Mouse (Mus musculus): ENCODE data around the gene Ms4a18. TPM values are rescaled to one million over a fixed set of nuclear protein-coding genes. Genes with fewer than 3 reads are reported as not detected.
A peak's percentile ranks its signal among the peaks of the same experiment; 100 is the strongest.

The Ms4a18 gene
- polyA plus RNA-seq, 1 experiment from 2014 or later, result not detected

DNA sequence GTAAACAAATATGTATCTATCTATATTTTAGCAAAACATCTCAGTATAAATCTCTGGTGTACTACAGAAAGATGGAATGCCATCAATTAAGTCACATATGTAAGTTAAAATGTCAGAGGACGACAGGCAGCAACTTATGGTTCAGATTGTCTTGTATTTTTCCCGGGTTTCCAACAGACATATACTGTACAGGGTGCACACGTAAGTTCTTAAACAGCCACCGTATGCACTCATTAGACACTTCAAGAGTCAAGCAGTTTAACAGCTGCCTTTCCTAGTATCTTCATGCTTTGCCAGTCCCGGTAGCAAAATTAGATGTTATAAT, 26.8 kb upstream of the Ms4a18 start:
- WGBS, result 36% methylated on average over 5 of the region's 5 CpGs
- Histone ChIP-seq H3K9me3 (no peaks in the 10 kb centered on the region), H3K27me3 (peaks cover 6% of the 10 kb centered on the region), H3K4me2 (replicated peaks) (peak overlapping the region; percentile 58), H3K27ac (replicated peaks) (no peak overlapping the region), H3K36me3 (no peaks in the 10 kb centered on the region), H3K4me3 (peak overlapping the region; percentile 40), H3K4me1 (no peaks in the 10 kb centered on the region), H3K9ac (replicated peaks) (no peak overlapping the region; the same call in 1 of the 2 replicates)
- peak; percentile 75 for ATAC-seq (ENCODE audit: low FRiP score, low read depth)

DNA sequence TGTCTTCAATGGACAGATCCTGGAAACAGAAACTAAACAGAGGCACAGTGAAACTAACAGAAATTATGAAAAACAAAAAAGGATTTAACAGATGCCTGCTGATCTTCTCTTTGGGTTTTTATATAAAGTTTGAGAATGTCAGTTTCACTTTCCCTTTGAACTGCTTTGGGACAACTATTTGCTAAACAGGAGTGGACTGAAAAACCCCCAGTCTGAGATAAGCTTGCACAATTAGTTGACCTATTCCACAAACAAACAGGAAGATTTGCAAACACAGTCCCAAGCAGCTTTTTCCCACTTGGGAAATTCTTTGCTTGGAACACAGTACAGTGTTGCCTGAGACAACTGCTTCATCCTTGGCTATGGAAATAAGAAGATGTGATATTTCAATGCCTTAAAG, 19.7 kb upstream of the Ms4a18 start:
- H3K4me2 ChIP-seq (replicated peaks), result no peak overlapping the region
- H3K4me3 ChIP-seq, result no peak overlapping the region
- no peak overlapping the region for H3K27ac ChIP-seq (replicated peaks)
- H3K9ac ChIP-seq (replicated peaks), result no peak overlapping the region
- H3K4me1 ChIP-seq, result no peaks in the 10 kb centered on the region
- ATAC-seq (ENCODE audit: low FRiP score, low read depth), result no peak
- no peaks in the 10 kb centered on the region for H3K36me3 ChIP-seq
- no peaks in the 10 kb centered on the region for H3K9me3 ChIP-seq
- H3K27me3 ChIP-seq, result no peaks in the 10 kb centered on the region

DNA sequence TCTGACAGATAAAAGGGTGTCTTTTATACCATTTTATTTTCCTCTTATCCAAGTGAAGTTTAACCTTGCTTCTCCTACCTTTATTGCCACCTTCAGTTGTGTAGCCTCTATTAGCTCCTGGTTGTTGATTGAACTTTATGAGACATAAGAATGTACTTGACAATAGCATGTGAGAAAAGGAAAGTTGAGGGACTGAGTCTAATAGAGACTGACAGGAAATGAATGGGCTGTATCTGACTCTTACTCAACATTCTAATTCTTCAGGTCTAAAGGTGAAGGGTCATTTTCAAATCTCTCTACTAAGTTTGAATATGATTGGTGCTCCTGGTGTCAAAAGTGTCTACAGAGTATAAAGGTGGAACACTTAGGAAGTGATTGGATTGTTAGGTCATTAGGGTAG, 4.6 kb upstream of the Ms4a18 start:
- Histone ChIP-seq H3K4me3 (no peak overlapping the region), H3K36me3 (no peaks in the 10 kb centered on the region), H3K4me2 (replicated peaks) (no peak overlapping the region), H3K9me3 (no peaks in the 10 kb centered on the region), H3K9ac (replicated peaks) (no peak overlapping the region), H3K27ac (replicated peaks) (no peak overlapping the region), H3K4me1 (no peaks in the 10 kb centered on the region), H3K27me3 (no peaks in the 10 kb centered on the region)
- no peak for ATAC-seq (ENCODE audit: low FRiP score, low read depth)

DNA sequence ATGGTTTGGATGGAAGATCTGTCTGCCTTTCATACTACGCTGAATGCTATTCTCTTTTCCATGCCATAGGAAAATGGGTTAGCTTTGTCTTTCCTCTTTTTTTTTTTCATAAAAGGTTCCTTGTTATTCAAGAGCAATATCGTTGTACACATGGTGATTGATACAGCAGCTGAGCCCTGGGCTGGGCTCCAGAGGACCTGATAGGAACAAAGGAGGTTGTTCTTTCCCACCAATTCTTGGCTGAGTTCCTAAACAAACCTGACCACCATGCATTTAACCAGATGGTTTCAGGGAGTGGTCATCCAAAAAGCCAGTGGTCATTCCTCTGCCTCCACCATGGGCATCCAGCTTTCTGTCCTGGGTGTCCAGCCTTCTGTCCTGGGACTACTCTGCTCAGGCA, 580 bp downstream of the Ms4a18 start:
- no peak overlapping the region for H3K4me2 ChIP-seq (replicated peaks)
- no peak overlapping the region for H3K4me3 ChIP-seq
- no peak overlapping the region for H3K27ac ChIP-seq (replicated peaks)
- no peaks in the 10 kb centered on the region for H3K36me3 ChIP-seq
- no peak for ATAC-seq (ENCODE audit: low FRiP score, low read depth)
- H3K9ac ChIP-seq (replicated peaks), result no peak overlapping the region
- no peaks in the 10 kb centered on the region for H3K27me3 ChIP-seq
- no peaks in the 10 kb centered on the region for H3K4me1 ChIP-seq
- no peaks in the 10 kb centered on the region for H3K9me3 ChIP-seq
- WGBS, result 86% methylated on average over 2 of the region's 2 CpGs

DNA sequence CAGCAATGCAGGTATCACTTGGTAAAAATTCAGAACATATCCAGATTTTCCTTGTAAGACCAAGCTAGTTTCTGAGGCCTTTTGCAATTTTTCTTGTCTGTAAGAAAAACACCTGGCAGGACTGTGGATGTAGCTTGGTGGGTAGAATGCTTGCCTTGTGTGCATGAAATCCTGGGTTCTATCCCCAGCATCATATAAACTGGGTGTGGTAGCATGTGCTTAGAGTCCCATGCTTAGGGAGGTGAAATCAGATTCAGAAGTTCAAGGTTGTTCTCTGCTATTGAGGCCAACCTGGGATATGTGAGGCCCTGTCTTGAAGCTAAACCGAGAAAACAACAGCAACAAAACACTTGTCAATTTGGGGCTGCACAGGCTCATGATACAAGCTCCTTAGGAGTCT, 1.8 kb downstream of the Ms4a18 start:
- Histone ChIP-seq H3K9ac (replicated peaks) (no peak overlapping the region), H3K36me3 (no peaks in the 10 kb centered on the region), H3K4me3 (no peak overlapping the region), H3K4me2 (replicated peaks) (no peak overlapping the region), H3K27me3 (no peaks in the 10 kb centered on the region), H3K9me3 (no peaks in the 10 kb centered on the region), H3K27ac (replicated peaks) (no peak overlapping the region), H3K4me1 (no peaks in the 10 kb centered on the region)
- 88% methylated on average over 1 of the region's 1 CpGs for WGBS
- ATAC-seq (ENCODE audit: low FRiP score, low read depth), result no peak

DNA sequence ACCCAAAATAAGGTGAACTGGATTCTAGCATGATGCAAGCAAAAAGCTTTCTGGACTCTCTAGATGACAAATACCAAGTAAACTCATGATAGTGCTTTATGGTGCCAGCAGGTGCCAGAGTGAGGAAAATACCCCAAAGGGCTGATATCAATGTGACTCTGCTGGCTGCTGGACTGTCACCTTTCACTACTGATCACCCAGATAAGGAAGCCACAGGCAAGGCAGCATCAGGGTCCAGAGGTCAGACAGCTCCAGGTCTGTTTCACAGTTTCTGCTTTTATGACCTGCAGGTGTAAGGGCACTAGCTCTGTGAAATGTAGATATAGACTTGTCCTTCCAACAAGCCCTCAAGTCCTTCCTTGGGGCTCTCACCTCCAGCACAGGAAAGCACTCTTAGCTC, 2.4 kb downstream of the Ms4a18 start:
- H3K4me2 ChIP-seq (replicated peaks), result no peak overlapping the region
- H3K27ac ChIP-seq (replicated peaks), result no peak overlapping the region
- H3K9ac ChIP-seq (replicated peaks), result no peak overlapping the region
- no peak for ATAC-seq (ENCODE audit: low FRiP score, low read depth)
- no peaks in the 10 kb centered on the region for H3K4me1 ChIP-seq
- no peaks in the 10 kb centered on the region for H3K9me3 ChIP-seq
- H3K4me3 ChIP-seq, result no peak overlapping the region
- H3K36me3 ChIP-seq, result no peaks in the 10 kb centered on the region
- no peaks in the 10 kb centered on the region for H3K27me3 ChIP-seq

DNA sequence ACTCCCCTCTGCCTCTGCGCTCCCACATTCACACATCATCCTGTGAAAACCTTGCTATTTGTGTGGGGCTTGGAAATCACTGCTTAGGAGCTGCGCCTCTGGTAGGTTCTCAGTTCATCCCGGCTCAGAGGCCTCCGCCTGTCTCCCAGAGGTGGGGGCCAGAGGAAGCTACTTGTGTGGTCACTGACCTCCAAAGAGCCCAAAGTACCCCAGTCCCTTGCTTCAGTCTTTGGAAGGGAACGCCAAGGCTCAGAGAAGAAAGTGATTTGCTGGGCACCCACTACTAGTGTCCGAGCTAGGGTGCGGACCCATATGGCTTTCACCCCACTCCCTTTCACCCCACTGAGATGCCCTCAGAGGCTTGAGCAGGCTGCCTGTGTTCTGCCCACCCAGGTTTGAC, 24.7 kb downstream of the Ms4a18 start, which contains the start of gene Ms4a15:
TSS of gene Ms4a15 (minus strand) at position 101 of the 400 bp plus-strand sequence.
- no peak within 1 kb of the TSS for H3K4me3 ChIP-seq
- no peaks in the 10 kb centered on the region for H3K27me3 ChIP-seq
- no peaks in the 10 kb centered on the region for H3K9me3 ChIP-seq
- ATAC-seq (ENCODE audit: low FRiP score, low read depth), result no peak
- no peaks in the 10 kb centered on the region for H3K36me3 ChIP-seq
- H3K4me1 ChIP-seq, result no peaks in the 10 kb centered on the region
- no peak within 1 kb of the TSS for H3K4me2 ChIP-seq (replicated peaks)
- no peak within 1 kb of the TSS for H3K27ac ChIP-seq (replicated peaks)
- no peak within 1 kb of the TSS for H3K9ac ChIP-seq (replicated peaks)
- WGBS, result 84% methylated on average over 7 of the region's 7 CpGs

DNA sequence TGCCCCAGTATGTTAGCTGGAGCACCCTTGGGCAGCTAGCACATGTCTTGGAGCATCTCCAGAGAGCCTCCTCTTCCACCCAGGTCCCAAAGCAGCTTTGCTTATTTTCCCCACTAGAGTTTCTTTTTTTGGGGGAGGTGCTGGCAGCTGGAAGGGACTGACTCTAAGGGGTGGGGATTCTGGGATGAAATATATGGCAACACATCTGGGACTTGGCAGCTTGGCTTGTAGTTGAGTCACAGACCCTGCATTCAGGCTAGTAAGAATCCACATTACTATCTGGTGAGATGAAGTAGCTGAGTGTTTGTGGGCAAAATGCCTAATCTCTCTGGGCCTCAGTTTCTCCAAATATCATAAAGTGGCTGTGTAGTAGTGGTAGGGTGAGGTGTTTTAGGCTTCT, 25.9 kb downstream of the Ms4a18 start:
- H3K36me3 ChIP-seq, result no peaks in the 10 kb centered on the region
- H3K27ac ChIP-seq (replicated peaks), result no peak overlapping the region
- H3K4me1 ChIP-seq, result no peaks in the 10 kb centered on the region
- no peak overlapping the region for H3K4me2 ChIP-seq (replicated peaks)
- no peaks in the 10 kb centered on the region for H3K9me3 ChIP-seq
- no peak overlapping the region for H3K4me3 ChIP-seq
- ATAC-seq (ENCODE audit: low FRiP score, low read depth), result no peak
- no peak overlapping the region for H3K9ac ChIP-seq (replicated peaks)
- H3K27me3 ChIP-seq, result no peaks in the 10 kb centered on the region

DNA sequence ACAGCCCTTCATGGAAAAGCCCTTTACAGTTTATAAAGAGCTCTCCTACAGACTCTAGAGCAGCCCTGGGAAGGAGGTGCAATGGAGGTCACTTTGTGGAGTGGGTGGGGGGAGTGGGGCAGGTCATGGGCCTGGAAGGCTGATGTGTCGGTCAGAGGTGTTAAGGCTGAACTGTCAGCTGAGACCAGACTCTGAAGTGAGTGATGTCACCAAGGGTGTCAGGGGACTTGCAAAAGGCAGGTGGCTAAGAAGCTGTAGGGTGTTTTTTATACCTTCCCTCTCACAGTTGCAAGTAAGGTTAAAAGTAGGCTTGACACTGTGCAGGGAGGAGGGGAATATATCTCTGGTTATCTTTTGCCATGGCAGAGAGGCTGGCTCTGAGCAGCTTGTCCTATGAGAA, 27.1 kb downstream of the Ms4a18 start:
- H3K4me3 ChIP-seq, result no peak overlapping the region
- H3K27me3 ChIP-seq, result no peaks in the 10 kb centered on the region
- H3K36me3 ChIP-seq, result no peaks in the 10 kb centered on the region
- no peak overlapping the region for H3K4me2 ChIP-seq (replicated peaks)
- H3K4me1 ChIP-seq, result no peaks in the 10 kb centered on the region
- no peaks in the 10 kb centered on the region for H3K9me3 ChIP-seq
- H3K9ac ChIP-seq (replicated peaks), result no peak overlapping the region
- 52% methylated on average over 1 of the region's 1 CpGs for WGBS
- H3K27ac ChIP-seq (replicated peaks), result no peak overlapping the region
- no peak for ATAC-seq (ENCODE audit: low FRiP score, low read depth)

DNA sequence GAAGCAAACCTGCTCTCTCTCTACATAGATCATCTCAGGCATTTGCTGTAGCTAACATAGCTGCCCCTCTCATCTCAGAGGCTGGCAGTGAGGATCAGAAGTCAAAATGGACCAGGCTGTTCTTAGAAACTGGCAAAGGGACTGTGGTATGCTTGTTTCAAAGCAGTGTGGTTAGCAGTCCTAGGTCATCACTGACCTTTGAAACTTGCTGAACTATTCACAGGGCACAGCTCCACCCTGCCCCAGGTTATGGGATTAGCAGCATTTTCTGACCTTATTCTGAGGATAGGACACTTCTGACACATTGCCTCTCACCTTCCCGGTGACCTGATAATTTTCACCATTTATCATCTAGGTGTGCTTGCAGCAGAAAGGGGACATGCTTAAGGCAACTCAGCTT, 29.3 kb downstream of the Ms4a18 start:
- Histone ChIP-seq H3K27me3 (no peaks in the 10 kb centered on the region), H3K4me2 (replicated peaks) (no peak overlapping the region), H3K36me3 (no peaks in the 10 kb centered on the region), H3K4me1 (no peaks in the 10 kb centered on the region), H3K9ac (replicated peaks) (no peak overlapping the region), H3K4me3 (no peak overlapping the region), H3K9me3 (no peaks in the 10 kb centered on the region), H3K27ac (replicated peaks) (no peak overlapping the region)
- 91% methylated on average over 1 of the region's 1 CpGs for WGBS
- ATAC-seq (ENCODE audit: low FRiP score, low read depth), result no peak

DNA sequence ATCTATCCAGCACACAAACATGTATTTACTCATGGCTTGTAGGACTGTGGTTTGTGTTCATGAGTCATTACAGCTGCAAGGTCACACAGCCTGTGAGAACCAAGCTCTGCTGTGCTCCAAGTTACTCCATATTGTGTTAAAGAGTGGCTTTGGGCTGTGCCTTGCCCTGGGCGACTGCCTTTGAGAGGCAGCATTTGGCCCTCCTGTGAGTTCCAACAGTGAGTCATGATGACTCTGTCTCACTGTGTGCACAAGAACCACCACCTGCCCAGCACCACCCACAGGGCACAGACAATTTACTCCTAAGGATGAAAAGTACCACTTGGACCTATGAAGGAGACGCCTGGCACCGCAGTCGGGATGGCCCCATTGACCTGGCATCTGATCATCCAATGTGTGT, 31.9 kb downstream of the Ms4a18 start:
- no peak for ATAC-seq (ENCODE audit: low FRiP score, low read depth)
- Histone ChIP-seq H3K9ac (replicated peaks) (no peak overlapping the region), H3K4me2 (replicated peaks) (no peak overlapping the region), H3K4me3 (no peak overlapping the region), H3K36me3 (no peaks in the 10 kb centered on the region), H3K27me3 (no peaks in the 10 kb centered on the region), H3K27ac (replicated peaks) (no peak overlapping the region), H3K9me3 (no peaks in the 10 kb centered on the region), H3K4me1 (no peaks in the 10 kb centered on the region)
- 87% methylated on average over 4 of the region's 4 CpGs for WGBS

DNA sequence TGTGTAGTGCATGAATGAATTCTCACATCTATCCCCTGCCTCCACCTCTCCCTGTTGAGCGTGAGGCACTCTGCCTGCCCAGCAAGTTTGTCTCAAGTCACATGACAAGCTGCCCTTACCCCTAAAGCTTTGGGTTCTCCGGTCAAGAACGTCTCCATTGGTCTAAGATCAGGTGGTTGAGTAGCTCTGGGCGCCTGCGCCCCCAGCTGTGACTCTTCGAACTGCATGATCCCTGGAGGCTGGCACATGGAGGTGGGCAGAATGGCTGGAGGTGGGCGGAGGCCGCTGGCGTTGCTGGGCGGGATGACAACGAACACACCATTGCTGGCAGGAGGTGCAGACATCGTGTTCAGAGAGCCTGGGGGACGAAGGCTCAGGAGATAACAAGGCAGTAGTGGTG, 33.3 kb downstream of the Ms4a18 start:
- no peak for ATAC-seq (ENCODE audit: low FRiP score, low read depth)
- Histone ChIP-seq H3K27me3 (no peaks in the 10 kb centered on the region), H3K36me3 (no peaks in the 10 kb centered on the region), H3K9ac (replicated peaks) (no peak overlapping the region), H3K4me2 (replicated peaks) (no peak overlapping the region), H3K9me3 (no peaks in the 10 kb centered on the region), H3K27ac (replicated peaks) (no peak overlapping the region), H3K4me3 (no peak overlapping the region), H3K4me1 (peaks cover 4% of the 10 kb centered on the region)
- 82% methylated on average over 13 of the region's 13 CpGs for WGBS

DNA sequence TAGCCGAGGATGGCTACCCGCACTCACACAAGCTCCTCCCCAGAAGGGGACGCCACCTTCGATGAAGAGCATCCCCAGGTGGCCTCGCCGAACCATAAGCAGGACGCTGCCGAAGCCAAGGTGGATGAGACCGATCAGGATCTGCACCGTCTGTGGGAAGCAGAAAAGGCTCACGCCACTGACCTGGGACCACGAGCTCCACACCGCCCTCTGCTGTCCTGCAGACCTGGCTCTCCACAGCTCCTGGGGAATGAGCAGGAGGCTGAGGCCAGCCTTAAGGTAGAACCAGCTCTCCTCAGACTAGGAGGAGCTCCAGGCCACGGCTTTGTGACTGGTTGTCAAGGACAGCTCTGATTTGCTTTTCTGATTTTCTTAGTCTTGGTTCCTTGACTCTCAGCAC, 34.7 kb downstream of the Ms4a18 start:
- Histone ChIP-seq H3K36me3 (no peaks in the 10 kb centered on the region), H3K4me3 (0 out of 2 replicates have a peak overlapping the region, but pooled peaks have one; percentile 12), H3K27me3 (no peaks in the 10 kb centered on the region), H3K9ac (replicated peaks) (no peak overlapping the region), H3K4me2 (replicated peaks) (peak overlapping the region; percentile 23), H3K4me1 (peaks cover 7% of the 10 kb centered on the region), H3K9me3 (no peaks in the 10 kb centered on the region), H3K27ac (replicated peaks) (no peak overlapping the region)
- 21% methylated on average over 14 of the region's 14 CpGs for WGBS
- ATAC-seq (ENCODE audit: low FRiP score, low read depth), result no peak

Data from midbrain, embryonic 12.5 days (tissue).